Mouse (Mus musculus): Measurements from ENCODE around the gene Ttc22. TPM values are rescaled to one million over a fixed set of nuclear protein-coding genes. Genes with fewer than 3 reads are reported as not detected.

Ttc22 gene
- polyA plus RNA-seq, 1 experiment: not detected

DNA sequence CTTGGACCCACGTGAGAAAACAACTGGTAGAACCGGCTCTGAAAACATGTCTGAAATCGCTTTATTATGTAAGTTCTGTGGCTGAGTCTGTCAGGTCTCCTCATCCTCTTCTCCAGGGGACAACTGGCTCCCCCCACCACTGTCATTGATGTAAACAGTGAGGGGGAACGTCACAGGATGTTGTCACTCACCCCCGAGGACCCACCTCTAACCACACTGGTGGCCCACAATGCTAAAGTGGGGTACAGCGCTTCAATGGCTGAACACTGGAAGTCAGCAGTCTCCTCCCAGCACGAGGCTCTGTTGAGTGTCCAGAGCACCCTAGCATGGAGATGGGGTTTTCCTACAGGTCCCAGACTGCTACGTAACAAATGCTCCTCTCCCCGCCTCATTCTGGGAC lies 31.4 kb upstream of the Ttc22 start:
- TF ChIP-seq TAL1 (IDR thresholded peaks at IDR 0.05; ENCODE audit: low read length) (no peak), GATA1 (IDR thresholded peaks at IDR 0.05; ENCODE audit: low read length) (no peak)
- H3K9me3 ChIP-seq (ENCODE audit: control insufficient read depth, low read length): no peaks in the 10 kb centered on the region
- H3K4me3 ChIP-seq (replicated peaks): no peak overlapping the region
- no peaks in the 10 kb centered on the region for H3K27me3 ChIP-seq (ENCODE audit: control insufficient read depth)
- peaks cover 39% of the 10 kb centered on the region for H3K36me3 ChIP-seq (ENCODE audit: control insufficient read depth)
- peaks cover 3% of the 10 kb centered on the region for H3K4me1 ChIP-seq (ENCODE audit: control insufficient read depth)

- H3K4me1 ChIP-seq (ENCODE audit: control insufficient read depth): peaks cover 5% of the 10 kb centered on the region
- no peaks in the 10 kb centered on the region for H3K9me3 ChIP-seq (ENCODE audit: control insufficient read depth, low read length)
- peaks cover 13% of the 10 kb centered on the region for H3K36me3 ChIP-seq (ENCODE audit: control insufficient read depth)
- no peak for TF ChIP-seq TAL1 (IDR thresholded peaks at IDR 0.05; ENCODE audit: low read length)
- TF ChIP-seq GATA1 (IDR thresholded peaks at IDR 0.05; ENCODE audit: low read length): no peak
- H3K27me3 ChIP-seq (ENCODE audit: control insufficient read depth): no peaks in the 10 kb centered on the region
- H3K4me3 ChIP-seq (replicated peaks): no peak overlapping the region
Observed at GRCm38 (mm10) chr4:106593636-106594035, 28.6 kb upstream of the Ttc22 start.

- Histone ChIP-seq H3K4me1 (ENCODE audit: control insufficient read depth) (peaks cover 5% of the 10 kb centered on the region), H3K36me3 (ENCODE audit: control insufficient read depth) (no peaks in the 10 kb centered on the region), H3K4me3 (replicated peaks) (no peak overlapping the region), H3K9me3 (ENCODE audit: control insufficient read depth, low read length) (no peaks in the 10 kb centered on the region), H3K27me3 (ENCODE audit: control insufficient read depth) (no peaks in the 10 kb centered on the region)
- no peak for TF ChIP-seq TAL1 (IDR thresholded peaks at IDR 0.05; ENCODE audit: low read length)
- TF ChIP-seq GATA1 (IDR thresholded peaks at IDR 0.05; ENCODE audit: low read length): no peak
Observed at GRCm38 (mm10) chr4:106596200-106596599, 26.0 kb upstream of the Ttc22 start.

DNA sequence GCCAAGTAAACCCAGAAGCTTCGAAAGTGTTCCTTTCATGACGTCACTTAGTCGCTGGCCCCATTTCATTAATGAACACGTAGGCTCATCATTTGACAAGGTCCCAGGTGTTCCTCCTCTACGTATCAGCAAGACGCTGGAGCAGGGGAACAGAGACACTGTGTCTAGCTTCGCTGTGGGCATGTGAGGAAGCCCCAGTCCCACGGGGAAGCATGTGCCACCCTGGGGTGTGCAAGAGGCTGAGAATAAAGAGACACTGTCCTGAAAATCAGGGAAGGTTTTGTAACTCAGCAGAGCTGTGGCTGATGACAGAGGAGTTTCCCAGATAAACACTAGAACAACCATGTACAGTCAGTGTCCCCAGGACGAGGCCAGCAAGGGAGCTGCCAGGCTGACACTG lies 25.2 kb upstream of the Ttc22 start:
- H3K9me3 ChIP-seq (ENCODE audit: control insufficient read depth, low read length): no peaks in the 10 kb centered on the region

GRCm38 (mm10) chr4:106597741-106598140 lies 24.5 kb upstream of the Ttc22 start:
- H3K4me3 ChIP-seq (replicated peaks): no peak overlapping the region
- H3K4me1 ChIP-seq (ENCODE audit: control insufficient read depth): peaks cover 5% of the 10 kb centered on the region
- no peaks in the 10 kb centered on the region; the same call in 1 of the 2 replicates for H3K9me3 ChIP-seq (ENCODE audit: control insufficient read depth, low read length)
- TF ChIP-seq GATA1 (IDR thresholded peaks at IDR 0.05; ENCODE audit: low read length): no peak
- TF ChIP-seq TAL1 (IDR thresholded peaks at IDR 0.05; ENCODE audit: low read length): no peak
- no peaks in the 10 kb centered on the region for H3K36me3 ChIP-seq (ENCODE audit: control insufficient read depth)
- no peaks in the 10 kb centered on the region for H3K27me3 ChIP-seq (ENCODE audit: control insufficient read depth)

More for the DNA sequence above, 25.2 kb upstream of the Ttc22 start:
- Histone ChIP-seq H3K27me3 (ENCODE audit: control insufficient read depth) (no peaks in the 10 kb centered on the region), H3K36me3 (ENCODE audit: control insufficient read depth) (no peaks in the 10 kb centered on the region), H3K4me3 (replicated peaks) (no peak overlapping the region), H3K4me1 (ENCODE audit: control insufficient read depth) (peaks cover 5% of the 10 kb centered on the region)
- TF ChIP-seq TAL1 (IDR thresholded peaks at IDR 0.05; ENCODE audit: low read length) (no peak), GATA1 (IDR thresholded peaks at IDR 0.05; ENCODE audit: low read length) (no peak)

GRCm38 (mm10) chr4:106599415-106599814 lies 22.8 kb upstream of the Ttc22 start:
- Histone ChIP-seq H3K27me3 (ENCODE audit: control insufficient read depth) (no peaks in the 10 kb centered on the region), H3K9me3 (ENCODE audit: control insufficient read depth, low read length) (no peaks in the 10 kb centered on the region; the same call in 1 of the 2 replicates)
- TF ChIP-seq TAL1 (IDR thresholded peaks at IDR 0.05; ENCODE audit: low read length): no peak
- no peak for TF ChIP-seq GATA1 (IDR thresholded peaks at IDR 0.05; ENCODE audit: low read length)

DNA sequence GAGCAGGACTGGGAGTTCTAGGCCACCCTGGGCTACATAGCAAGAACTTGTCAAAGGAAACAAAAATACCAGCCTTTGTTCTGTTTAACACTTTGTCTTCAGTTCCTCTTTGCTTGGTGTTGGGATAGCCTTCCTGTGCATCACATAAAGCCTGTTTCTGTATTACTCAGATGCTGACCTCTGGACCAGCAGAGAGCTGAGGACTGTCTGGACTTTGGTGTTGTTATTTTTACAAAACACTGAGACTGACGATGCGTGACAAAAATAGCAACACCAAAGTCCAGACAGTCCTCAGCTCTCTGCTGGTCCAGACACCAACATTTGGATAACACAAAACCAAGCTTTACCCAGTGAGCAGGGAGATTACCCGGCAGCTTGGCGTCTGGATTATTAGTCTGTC lies 21.5 kb upstream of the Ttc22 start:
- TF ChIP-seq TAL1 (IDR thresholded peaks at IDR 0.05; ENCODE audit: low read length) (no peak), GATA1 (IDR thresholded peaks at IDR 0.05; ENCODE audit: low read length) (no peak)
- H3K27me3 ChIP-seq (ENCODE audit: control insufficient read depth): no peaks in the 10 kb centered on the region
- no peak overlapping the region for H3K4me3 ChIP-seq (replicated peaks)
- H3K4me1 ChIP-seq (ENCODE audit: control insufficient read depth): peaks cover 2% of the 10 kb centered on the region; the same call in 1 of the 2 replicates
- no peaks in the 10 kb centered on the region for H3K36me3 ChIP-seq (ENCODE audit: control insufficient read depth)
- H3K9me3 ChIP-seq (ENCODE audit: control insufficient read depth, low read length): no peaks in the 10 kb centered on the region; the same call in 1 of the 2 replicates

More at GRCm38 (mm10) chr4:106599415-106599814, 22.8 kb upstream of the Ttc22 start:
- Histone ChIP-seq H3K4me1 (ENCODE audit: control insufficient read depth) (peaks cover 5% of the 10 kb centered on the region), H3K4me3 (replicated peaks) (no peak overlapping the region), H3K36me3 (ENCODE audit: control insufficient read depth) (no peaks in the 10 kb centered on the region)

- TF ChIP-seq GATA1 (IDR thresholded peaks at IDR 0.05; ENCODE audit: low read length): no peak
- TF ChIP-seq TAL1 (IDR thresholded peaks at IDR 0.05; ENCODE audit: low read length): no peak
- H3K4me3 ChIP-seq (replicated peaks): no peak overlapping the region
- H3K36me3 ChIP-seq (ENCODE audit: control insufficient read depth): no peaks in the 10 kb centered on the region
- peaks cover 6% of the 10 kb centered on the region; the same call in 1 of the 2 replicates for H3K9me3 ChIP-seq (ENCODE audit: control insufficient read depth, low read length)
- H3K4me1 ChIP-seq (ENCODE audit: control insufficient read depth): peaks cover 7% of the 10 kb centered on the region
- peaks cover 8% of the 10 kb centered on the region for H3K27me3 ChIP-seq (ENCODE audit: control insufficient read depth)
Observed at GRCm38 (mm10) chr4:106606639-106607554, 15.3 kb upstream of the Ttc22 start.

GRCm38 (mm10) chr4:106607905-106608304 lies 14.3 kb upstream of the Ttc22 start:
- H3K4me3 ChIP-seq (replicated peaks): no peak overlapping the region
- H3K36me3 ChIP-seq (ENCODE audit: control insufficient read depth): no peaks in the 10 kb centered on the region
- H3K27me3 ChIP-seq (ENCODE audit: control insufficient read depth): peaks cover 8% of the 10 kb centered on the region
- H3K9me3 ChIP-seq (ENCODE audit: control insufficient read depth, low read length): peaks cover 6% of the 10 kb centered on the region; the same call in 1 of the 2 replicates
- no peak for TF ChIP-seq TAL1 (IDR thresholded peaks at IDR 0.05; ENCODE audit: low read length)
- TF ChIP-seq GATA1 (IDR thresholded peaks at IDR 0.05; ENCODE audit: low read length): no peak
- H3K4me1 ChIP-seq (ENCODE audit: control insufficient read depth): peaks cover 13% of the 10 kb centered on the region
